Mouse (Mus musculus) large intestine, adult 2 months (tissue): ENCODE measurements around the gene Vps8. TPM values are rescaled to one million over a fixed set of nuclear protein-coding genes. Genes with fewer than 3 reads are reported as not detected.
"Not testable (repeated sequence)": the region's sequence is repeated elsewhere in the genome, so short reads cannot be mapped to it uniquely, and the experiment has no call there.

ENCODE experiments used
- DNase-seq: peaks from one replicate; pipeline ENCODE4 v3.0.0-alpha.2; 2012; ENCODE audit warnings: low read depth, low spot score
- WGBS: fragments of 180-500 bp; shearing (Covaris S2); methylation state at CpG from one replicate; pipeline ENCODE4 v1.1.7; 2018; 5-methylcytosine and 5-hydroxymethylcytosine counted together
- polyA plus RNA-seq: library from polyadenylated mRNA; depleted of rRNA; stranded (reverse); fragments of >200 nt; gene quantifications from 2 replicates; pipeline ENCODE4 v1.2.3, GENCODE M21; 2012

The Vps8 gene
- polyA plus RNA-seq, 1 experiment, result 7.1 TPM

- 48% methylated on average over 3 of the region's 3 CpGs for WGBS
- DNase-seq, result no peak
Observed at GRCm38 (mm10) chr16:21644574-21644973, 221.7 kb downstream of the Vps8 start.

DNA sequence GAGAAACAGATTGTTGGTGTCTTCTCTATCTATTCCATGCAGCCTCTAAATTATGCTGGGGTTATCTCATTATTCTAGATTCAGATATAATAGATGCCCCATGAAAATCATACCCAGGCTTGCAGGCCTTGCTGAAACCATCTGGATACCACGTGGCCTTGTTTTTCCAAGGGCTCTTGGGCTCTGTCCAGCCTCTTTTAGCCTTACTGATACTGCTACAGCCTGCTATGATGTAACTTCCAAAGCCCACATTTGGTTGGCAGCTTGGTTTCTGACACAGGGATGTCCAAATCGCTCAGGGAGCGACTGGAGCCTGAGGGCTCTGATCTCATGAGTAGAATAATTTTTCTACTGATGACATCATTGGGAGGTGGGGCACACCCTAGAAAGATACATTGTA, 223.0 kb downstream of the Vps8 start:
- WGBS, result 85% methylated on average over 3 of the region's 3 CpGs

GRCm38 (mm10) chr16:21646496-21646895, 223.6 kb downstream of the Vps8 start:
- no peak for DNase-seq
- 92% methylated on average over 3 of the region's 3 CpGs for WGBS

More for the DNA sequence above, 223.0 kb downstream of the Vps8 start:
- DNase-seq, result no peak

DNA sequence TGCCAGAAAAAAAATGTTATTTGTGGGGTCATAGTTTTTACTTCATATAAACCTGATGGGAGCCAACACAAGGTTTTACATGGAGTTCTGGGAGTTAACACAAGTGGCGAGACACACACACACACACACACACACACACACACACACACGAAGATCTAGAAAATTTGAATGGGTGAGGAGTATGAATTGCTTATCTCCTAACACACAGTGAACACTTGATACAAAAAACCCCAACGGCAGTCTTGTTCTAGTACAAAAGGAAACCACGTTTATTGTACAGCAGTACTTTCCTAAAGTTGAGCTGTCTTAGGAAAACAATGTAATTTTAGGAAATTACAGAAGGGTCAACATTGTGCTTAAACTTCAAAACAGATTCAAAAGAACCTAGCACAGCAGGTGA, 225.9 kb downstream of the Vps8 start:
- DNase-seq, result no peak
- WGBS, result 81% methylated on average over 4 of the region's 4 CpGs

GRCm38 (mm10) chr16:21650289-21650688, 227.4 kb downstream of the Vps8 start:
- 87% methylated on average over 3 of the region's 3 CpGs for WGBS
- no peak for DNase-seq

DNA sequence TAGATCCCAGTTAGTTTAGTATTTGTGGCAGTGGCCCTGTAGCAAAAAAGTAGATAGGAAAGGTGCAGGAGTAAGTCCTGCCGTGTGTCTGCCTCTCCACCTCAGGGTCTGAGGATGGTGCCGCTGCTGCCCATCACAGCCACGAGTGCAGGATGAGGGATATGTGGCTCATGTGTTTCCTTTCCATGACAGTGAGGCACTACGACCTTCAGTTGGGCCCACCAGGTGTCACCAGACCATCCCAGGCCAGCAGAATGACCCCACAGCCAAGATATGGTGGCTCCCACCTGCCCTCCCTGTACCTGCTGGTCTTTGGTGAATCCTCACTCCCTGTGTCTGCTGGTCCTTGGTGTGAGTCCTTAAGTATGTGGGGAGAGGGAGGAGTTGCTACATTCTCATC, 228.2 kb downstream of the Vps8 start:
- WGBS, result 86% methylated on average over 4 of the region's 4 CpGs
- no peak for DNase-seq

DNA sequence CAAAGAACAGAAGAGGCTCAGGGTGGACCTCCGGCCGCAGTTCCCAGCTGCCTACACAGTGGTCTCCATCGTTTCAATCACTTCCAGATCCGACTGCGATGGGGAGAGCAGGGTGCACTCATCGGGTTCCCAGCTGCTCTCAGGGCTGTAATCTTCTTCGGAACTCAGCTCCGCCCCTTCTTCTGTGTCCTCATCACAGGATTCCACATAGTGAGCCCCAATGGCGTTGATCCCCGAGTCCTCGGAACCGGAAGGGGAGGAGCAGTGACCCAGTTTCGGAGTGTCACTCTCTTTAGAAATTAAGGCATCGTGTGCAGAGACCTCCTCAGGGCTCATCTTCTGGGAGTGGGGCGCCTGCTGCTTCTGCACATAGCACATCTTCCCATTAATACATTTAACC, 230.2 kb downstream of the Vps8 start:
- 87% methylated on average over 15 of the region's 15 CpGs for WGBS

GRCm38 (mm10) chr16:21654384-21654783, 231.5 kb downstream of the Vps8 start:
- DNase-seq, result no peak
- WGBS, result 89% methylated on average over 5 of the region's 5 CpGs

More for the DNA sequence above, 230.2 kb downstream of the Vps8 start:
- no peak for DNase-seq

DNA sequence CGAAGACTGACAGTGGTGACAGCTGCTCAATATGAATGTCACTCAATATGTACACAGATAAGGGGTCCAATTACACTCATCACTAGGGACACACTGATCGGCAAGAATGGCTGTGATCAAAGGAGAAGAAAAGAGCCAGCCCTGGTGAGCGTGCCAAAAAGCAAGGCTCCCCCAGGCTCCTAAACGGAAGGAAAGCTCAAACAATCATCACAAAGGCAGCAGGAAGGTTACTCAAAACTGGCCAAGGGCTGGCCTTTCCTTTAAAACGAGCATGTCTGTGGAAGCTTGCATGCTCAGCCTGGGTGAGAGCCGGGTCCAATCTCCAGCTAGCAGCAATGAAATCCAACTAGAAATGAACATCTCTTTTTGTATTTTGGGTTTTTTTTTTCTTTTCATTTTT, 232.4 kb downstream of the Vps8 start:
- 58% methylated on average over 6 of the region's 6 CpGs for WGBS
- no peak for DNase-seq

GRCm38 (mm10) chr16:21655961-21656360, 233.0 kb downstream of the Vps8 start:
- 81% methylated on average over 9 of the region's 9 CpGs for WGBS
- DNase-seq, result no peak

DNA sequence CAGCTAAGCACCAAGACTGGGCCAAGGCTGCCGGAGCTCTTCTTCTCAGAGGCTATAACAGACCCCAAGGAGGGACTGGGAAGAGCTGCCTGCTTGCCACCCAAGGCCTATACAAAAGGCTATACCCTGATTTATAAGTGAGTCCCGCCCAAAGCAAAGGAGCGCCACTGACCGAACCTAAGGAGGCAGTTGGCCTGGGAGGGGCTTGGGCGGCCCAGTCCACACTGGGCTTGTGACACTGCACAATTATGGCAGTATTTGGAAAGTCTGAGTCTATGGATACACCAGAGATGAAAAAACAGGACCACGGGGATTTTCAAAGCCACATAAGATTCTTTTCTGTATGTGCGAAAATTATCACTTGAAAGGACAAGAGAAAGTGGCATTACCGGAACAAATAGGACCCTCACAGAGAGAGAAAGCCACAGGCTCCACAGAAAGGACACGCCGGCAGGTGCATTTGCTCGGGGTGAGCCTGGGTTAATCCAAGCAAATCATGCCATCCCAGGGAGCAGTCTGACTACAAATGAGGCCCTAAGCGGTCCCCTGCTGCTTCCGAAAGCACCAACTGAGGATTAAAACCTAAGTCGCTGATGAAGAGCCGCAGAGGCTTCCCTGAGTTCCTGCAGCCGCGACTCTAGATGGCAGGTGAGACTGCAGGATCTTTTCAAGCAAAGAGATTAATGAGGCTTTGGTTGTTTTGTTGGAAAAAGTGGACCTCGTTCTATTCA, 241.9 kb downstream of the Vps8 start:
- 76% methylated on average over 18 of the region's 18 CpGs for WGBS

DNA sequence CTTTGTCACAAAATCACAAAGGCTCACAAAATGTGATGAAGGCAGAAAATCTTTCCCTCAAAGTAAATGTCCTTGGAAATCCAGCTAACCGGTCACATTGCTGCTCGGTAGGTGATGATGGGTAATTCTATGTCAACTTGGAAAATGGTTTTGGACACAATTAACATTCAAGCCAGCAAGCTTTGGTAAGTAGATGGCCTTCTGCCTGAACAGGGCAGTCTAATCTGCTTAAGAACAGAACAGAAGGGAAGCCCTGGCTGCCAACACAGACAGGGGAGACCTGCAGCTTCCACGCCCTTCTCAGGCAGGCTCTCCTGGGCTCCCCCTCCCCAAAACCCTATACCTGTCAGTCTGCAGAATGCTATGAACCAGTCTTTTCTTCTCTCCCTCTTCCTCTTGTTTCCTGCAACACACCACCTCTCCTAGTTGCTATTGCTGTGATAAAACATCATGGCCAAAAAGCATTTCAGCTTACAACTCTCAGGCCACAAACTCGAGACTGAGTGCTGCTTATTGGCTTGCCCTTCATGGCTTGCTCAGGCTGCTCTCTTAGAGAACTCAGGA, 242.6 kb downstream of the Vps8 start:
- no peak for DNase-seq
- 65% methylated on average over 4 of the region's 4 CpGs for WGBS

More for the DNA sequence above, 241.9 kb downstream of the Vps8 start:
- DNase-seq, result no peak

DNA sequence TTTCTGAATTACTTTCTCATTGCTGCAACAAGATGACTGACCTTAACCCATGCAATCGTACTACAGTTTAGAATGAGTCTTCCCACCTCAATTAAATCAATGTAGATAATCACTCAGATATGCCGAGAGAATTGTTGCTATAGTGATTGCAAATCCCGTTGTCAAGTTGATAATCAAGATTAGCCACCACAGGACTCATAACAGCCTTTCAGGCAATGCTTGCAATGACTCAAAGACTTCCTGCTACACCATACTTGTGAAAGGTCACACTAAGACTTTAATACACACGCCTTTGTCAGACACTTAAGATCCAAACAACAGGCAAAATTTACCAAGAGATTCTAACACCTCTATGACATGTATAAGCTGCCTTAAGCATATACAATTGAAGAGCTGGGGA, 249.0 kb downstream of the Vps8 start:
- no peak for DNase-seq
- 72% methylated on average over 4 of the region's 4 CpGs for WGBS

DNA sequence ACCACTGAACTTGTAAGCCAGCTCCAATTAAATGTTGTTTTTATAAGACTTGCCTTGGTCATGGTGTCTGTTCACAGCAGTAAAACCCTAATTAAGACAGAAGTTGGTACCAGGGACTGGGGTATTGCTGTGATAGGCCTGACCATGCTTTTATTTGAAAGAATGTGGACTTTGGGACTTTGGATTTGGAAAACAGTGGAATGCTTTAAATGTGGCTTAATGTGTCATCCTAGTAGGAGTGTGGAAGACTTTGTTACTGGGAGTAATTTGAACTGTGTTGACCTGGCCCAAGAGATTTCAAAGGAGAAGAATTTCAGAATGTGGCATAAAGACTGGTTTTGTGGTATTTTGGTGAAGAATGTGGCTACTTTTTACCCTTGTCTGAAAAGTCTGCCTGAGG, 250.1 kb downstream of the Vps8 start:
- not testable (repeated sequence) for DNase-seq

GRCm38 (mm10) chr16:21673651-21674050, 250.7 kb downstream of the Vps8 start:
- DNase-seq, result not testable (repeated sequence)
- 93% methylated on average over 1 of the region's 1 CpGs for WGBS

DNA sequence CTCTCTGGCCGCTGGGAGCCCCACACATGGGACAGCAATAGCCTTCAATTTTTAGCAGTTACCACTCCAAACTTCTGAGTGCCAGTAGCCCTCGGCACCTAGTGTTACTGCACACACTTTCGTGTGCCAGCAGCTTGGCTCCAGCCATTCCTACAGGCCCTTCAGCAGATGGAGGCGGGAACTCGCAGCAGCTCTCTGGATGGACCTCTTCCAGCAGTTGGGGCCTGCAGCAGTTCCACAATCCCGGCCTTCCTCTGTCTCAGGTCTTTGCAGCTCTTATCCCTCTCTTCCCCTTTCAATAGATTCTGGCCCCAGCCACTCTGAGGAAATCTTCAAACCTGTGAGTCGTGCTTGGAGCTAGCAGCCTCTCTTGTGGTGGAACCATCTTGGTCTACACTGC, 253.9 kb downstream of the Vps8 start:
- DNase-seq, result no peak

GRCm38 (mm10) chr16:21687406-21687805, 264.5 kb downstream of the Vps8 start:
- no peak for DNase-seq
- 86% methylated on average over 5 of the region's 5 CpGs for WGBS

More for the DNA sequence above, 253.9 kb downstream of the Vps8 start:
- WGBS, result 91% methylated on average over 7 of the region's 7 CpGs

- DNase-seq, result no peak
- WGBS, result 81% methylated on average over 5 of the region's 5 CpGs
Observed at GRCm38 (mm10) chr16:21689141-21689540, 266.2 kb downstream of the Vps8 start.

- no peak for DNase-seq
- WGBS, result 74% methylated on average over 5 of the region's 5 CpGs
Observed at GRCm38 (mm10) chr16:21690216-21690755, 267.4 kb downstream of the Vps8 start.

- peak; percentile 28 for DNase-seq
- WGBS, result under 1% methylated on average over 45 of the region's 45 CpGs
Observed at GRCm38 (mm10) chr16:21693981-21694462, 271.1 kb downstream of the Vps8 start.
